In the genomic region with DNA sequence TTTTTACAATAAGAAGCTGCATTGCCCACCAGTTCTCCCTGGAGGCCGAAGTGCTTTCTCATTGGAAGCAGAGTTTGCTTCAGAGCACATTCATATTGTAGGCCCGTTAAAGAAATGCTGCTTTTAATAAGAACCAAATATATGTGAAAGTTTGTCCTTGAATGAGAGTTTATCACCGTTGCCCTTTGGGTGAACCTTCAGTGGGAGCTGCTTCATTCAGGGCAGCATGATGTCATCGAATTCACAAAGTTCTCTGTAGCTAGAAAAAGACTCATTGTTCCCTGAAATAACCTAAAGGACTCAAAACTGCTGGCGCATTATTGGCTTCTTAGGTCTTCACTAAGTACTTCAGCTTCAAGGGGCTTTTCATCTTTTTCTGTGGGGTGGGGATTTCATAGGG, we compare ENCODE assay signal across 12 mouse cellular contexts.
DNase-seq lines count a peak whose midpoint lies in the region; ATAC-seq and TF ChIP-seq lines count a peak whose summit lies in the region.
"Had no signal": no experiment of that assay in that cellular context is flagged by ENCODE, and none has a peak within 500 bp of the region (broad histone marks: within the 10 kb centered on the region; RNA-seq: fewer than 3 reads in every experiment).

No protein-coding gene starts in this region.

- H3K9me3 ChIP-seq in forebrain, embryonic 12.5 days, result no peaks in the 10 kb centered on the region
- no peaks in the 10 kb centered on the region for H3K9me3 ChIP-seq in forebrain, embryonic 13.5 days (replicated peaks)
- H3K9me3 ChIP-seq in lung, embryonic 14.5 days (ENCODE audit: low read depth, low read length), result no peaks in the 10 kb centered on the region
- no peaks in the 10 kb centered on the region for H3K9me3 ChIP-seq in limb, embryonic 14.5 days (ENCODE audit: control insufficient read depth, low read length)
- H3K9me3 ChIP-seq: hindbrain, embryonic 13.5 days; liver, embryonic 13.5 days had no signal

- DNase-seq in lung, embryonic 14.5 days, result peak; percentile 72
- DNase-seq in lung, postnatal 14 days, result no peak
- DNase-seq in embryo, embryonic 9.5 days (ENCODE audit: extremely low spot score), result peak; percentile 22
- peak; percentile 64 for DNase-seq in limb, embryonic 14.5 days (ENCODE audit: low spot score)
- no peak for DNase-seq in right cerebral cortex, postnatal 36 days (ENCODE audit: low spot score in 2 of 2)
- DNase-seq in urinary bladder, postnatal 36 days (ENCODE audit: low spot score in 2 of 2), result no peak
- DNase-seq: liver, embryonic 13.5 days had no signal

- no peak for TF ChIP-seq CTCF in lung, embryonic 14.5 days (IDR thresholded peaks at IDR 0.05; ENCODE audit: low read depth)

- no peaks in the 10 kb centered on the region for H3K36me3 ChIP-seq in forebrain, embryonic 12.5 days (replicated peaks)
- no peaks in the 10 kb centered on the region for H3K36me3 ChIP-seq in forebrain, embryonic 13.5 days (ENCODE audit: poor library complexity, severe bottlenecking)
- no peaks in the 10 kb centered on the region for H3K36me3 ChIP-seq in lung, embryonic 14.5 days (ENCODE audit: insufficient read depth)
- H3K36me3 ChIP-seq in limb, embryonic 14.5 days (ENCODE audit: control insufficient read depth, insufficient read depth, low read length), result no peaks in the 10 kb centered on the region
- H3K36me3 ChIP-seq: hindbrain, embryonic 13.5 days; liver, embryonic 13.5 days had no signal

- no peak overlapping the region for H3K4me3 ChIP-seq in forebrain, embryonic 12.5 days (replicated peaks)
- H3K4me3 ChIP-seq in forebrain, embryonic 13.5 days, result no peak overlapping the region
- H3K4me3 ChIP-seq in lung, embryonic 14.5 days (ENCODE audit: low read depth, low read length), result no peak overlapping the region
- H3K4me3 ChIP-seq in limb, embryonic 14.5 days (replicated peaks; ENCODE audit: low read length), result no peak overlapping the region
- H3K4me3 ChIP-seq: hindbrain, embryonic 13.5 days; liver, embryonic 13.5 days had no signal

- 0 out of 2 replicates have a peak, but pooled peaks cover 6% of the 10 kb centered on the region for H3K27me3 ChIP-seq in forebrain, embryonic 12.5 days
- no peaks in the 10 kb centered on the region for H3K27me3 ChIP-seq in forebrain, embryonic 13.5 days
- no peaks in the 10 kb centered on the region for H3K27me3 ChIP-seq in lung, embryonic 14.5 days (ENCODE audit: insufficient read depth, low read length)
- no peaks in the 10 kb centered on the region for H3K27me3 ChIP-seq in limb, embryonic 14.5 days (ENCODE audit: control insufficient read depth, insufficient read depth, low read length)
- H3K27me3 ChIP-seq: hindbrain, embryonic 13.5 days; liver, embryonic 13.5 days had no signal

- H3K9ac ChIP-seq in forebrain, embryonic 12.5 days, result no peak overlapping the region
- no peak overlapping the region for H3K9ac ChIP-seq in forebrain, embryonic 13.5 days
- H3K9ac ChIP-seq in lung, embryonic 14.5 days, result no peak overlapping the region
- no peak overlapping the region for H3K9ac ChIP-seq in limb, embryonic 14.5 days (ENCODE audit: low read depth, low read length, severe bottlenecking)
- H3K9ac ChIP-seq: hindbrain, embryonic 13.5 days; liver, embryonic 13.5 days had no signal

- no peak overlapping the region for H3K27ac ChIP-seq in forebrain, embryonic 12.5 days
- no peak overlapping the region for H3K27ac ChIP-seq in forebrain, embryonic 13.5 days
- peak overlapping the region; percentile 79 for H3K27ac ChIP-seq in lung, embryonic 14.5 days (ENCODE audit: low read depth)
- H3K27ac ChIP-seq in limb, embryonic 14.5 days (replicated peaks; ENCODE audit: low read depth, low read length), result no peak overlapping the region
- H3K27ac ChIP-seq: hindbrain, embryonic 13.5 days; liver, embryonic 13.5 days had no signal

- no peak for TF ChIP-seq POLR2A in limb, embryonic 14.5 days (IDR thresholded peaks at IDR 0.05; ENCODE audit: borderline replicate concordance, extremely low read depth, insufficient read depth, insufficient read length)

- ATAC-seq in forebrain, embryonic 12.5 days (ENCODE audit: low FRiP score), result no peak
- ATAC-seq in forebrain, embryonic 13.5 days, result no peak
- ATAC-seq in lung, embryonic 14.5 days (ENCODE audit: insufficient read depth), result 0 out of 2 replicates have a peak, but pooled peaks have one; percentile 28
- ATAC-seq in limb, embryonic 14.5 days (ENCODE audit: low FRiP score, low read depth), result no peak
- ATAC-seq: CD4-positive, CD25-positive, alpha-beta regulatory T cell, adult 4 months; midbrain, embryonic 16.5 days had no signal

- 10% methylated on average over 5 of the region's 5 CpGs for WGBS in forebrain, embryonic 12.5 days
- WGBS in forebrain, embryonic 13.5 days, result 8% methylated on average over 5 of the region's 5 CpGs
- 34% methylated on average over 5 of the region's 5 CpGs for WGBS in lung, embryonic 14.5 days
- 48% methylated on average over 5 of the region's 5 CpGs for WGBS in limb, embryonic 14.5 days

- H3K4me2 ChIP-seq in forebrain, embryonic 12.5 days, result peak overlapping the region; percentile 8; the same call in 1 of the 2 replicates
- no peak overlapping the region for H3K4me2 ChIP-seq in forebrain, embryonic 13.5 days
- no peak overlapping the region for H3K4me2 ChIP-seq in lung, embryonic 14.5 days
- no peak overlapping the region for H3K4me2 ChIP-seq in limb, embryonic 14.5 days (replicated peaks; ENCODE audit: low read depth, low read length, severe bottlenecking)
- H3K4me2 ChIP-seq: hindbrain, embryonic 13.5 days; liver, embryonic 13.5 days had no signal

- H3K4me1 ChIP-seq in forebrain, embryonic 12.5 days, result peaks cover 27% of the 10 kb centered on the region
- H3K4me1 ChIP-seq in forebrain, embryonic 13.5 days, result peaks cover 10% of the 10 kb centered on the region
- H3K4me1 ChIP-seq in lung, embryonic 14.5 days (ENCODE audit: insufficient read depth), result peaks cover 24% of the 10 kb centered on the region
- H3K4me1 ChIP-seq in limb, embryonic 14.5 days (ENCODE audit: control insufficient read depth, insufficient read depth, low read length), result peaks cover 8% of the 10 kb centered on the region

Comparison
In these comparisons a context has a peak if more than half of its experiments do, and no peak if none do; other contexts are left out.
1. DNase-seq: peak in lung, embryonic 14.5 days (single experiment), embryo, embryonic 9.5 days (single experiment) and limb, embryonic 14.5 days (single experiment); none in lung, postnatal 14 days (single experiment), right cerebral cortex, postnatal 36 days (0 of 2) and urinary bladder, postnatal 36 days (0 of 2).